Mouse (Mus musculus): ENCODE results near the gene A1cf.

DNA sequence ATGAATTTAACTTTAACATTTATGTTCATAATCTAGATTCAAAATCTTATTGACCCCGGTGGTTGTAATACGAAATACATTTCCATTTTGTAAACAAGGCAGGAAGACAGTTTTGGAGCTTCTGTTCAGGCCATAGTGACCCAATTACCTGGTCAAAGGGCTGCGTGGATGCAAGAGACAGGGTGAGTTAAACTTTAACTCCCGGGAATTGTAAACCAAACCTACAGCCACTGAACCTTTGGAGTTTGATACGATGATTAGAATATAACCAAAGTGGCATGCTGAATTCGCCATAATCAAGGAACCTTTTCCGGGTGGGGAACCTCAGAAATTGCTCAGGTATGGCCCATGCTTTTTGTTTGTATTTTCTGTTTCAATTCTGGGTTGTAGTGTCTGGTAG is at the start of gene A1cf:
- TF ChIP-seq POLR2A (IDR thresholded peaks at IDR 0.05; ENCODE audit: insufficient read depth, low read length) (no peak), CTCF (IDR thresholded peaks at IDR 0.05; ENCODE audit: low read depth, low read length) (no peak)

Measured in ES-Bruce4 (cell line).